21 mouse cellular contexts compared by ENCODE assay signal in genomic region chr17:85375523-85375922, GRCm38 (mm10).
DNase-seq lines count a peak whose midpoint lies in the region; ATAC-seq and TF ChIP-seq lines count a peak whose summit lies in the region.
"Had no signal": no experiment of that assay in that cellular context is flagged by ENCODE, and none has a peak within 500 bp of the region (broad histone marks: within the 10 kb centered on the region; RNA-seq: fewer than 3 reads in every experiment).

No protein-coding gene starts in this region.

- H3K4me3 ChIP-seq in embryonic facial prominence, embryonic 11.5 days (ENCODE audit: low read depth, low read length) = no peak overlapping the region
- H3K4me3 ChIP-seq in embryonic facial prominence, embryonic 10.5 days = no peak overlapping the region
- no peak overlapping the region for H3K4me3 ChIP-seq in kidney, postnatal 0 days (replicated peaks; ENCODE audit: low read depth, low read length)
- H3K4me3 ChIP-seq in kidney, adult 2 months (ENCODE audit: insufficient read depth, low read depth, low read length) = no peak overlapping the region
- no peak overlapping the region for H3K4me3 ChIP-seq in midbrain, embryonic 11.5 days (ENCODE audit: low read depth, low read length)
- no peak overlapping the region for H3K4me3 ChIP-seq in midbrain, embryonic 14.5 days (replicated peaks; ENCODE audit: low read depth, low read length)
- no peak overlapping the region for H3K4me3 ChIP-seq in stomach, embryonic 16.5 days (replicated peaks; ENCODE audit: low read length)
- H3K4me3 ChIP-seq: forebrain, embryonic 13.5 days; liver, embryonic 12.5 days; megakaryocyte, embryonic 14.5 days had no signal

- no peak for TF ChIP-seq POLR2A in kidney, adult 2 months (IDR thresholded peaks at IDR 0.05; ENCODE audit: low read depth, low read length)

- no peak for TF ChIP-seq CTCF in kidney, postnatal 0 days (IDR thresholded peaks at IDR 0.05; ENCODE audit: low read depth)
- no peak for TF ChIP-seq CTCF in kidney, adult 2 months (conservative IDR thresholded peaks at IDR 0.05; ENCODE audit: insufficient read depth, insufficient read length, low read depth, low read length)

- no peak overlapping the region for H3K9ac ChIP-seq in embryonic facial prominence, embryonic 11.5 days (replicated peaks; ENCODE audit: low read length)
- no peak overlapping the region for H3K9ac ChIP-seq in kidney, postnatal 0 days (ENCODE audit: low read depth, low read length)
- no peak overlapping the region for H3K9ac ChIP-seq in midbrain, embryonic 11.5 days (ENCODE audit: low read length)
- no peak overlapping the region for H3K9ac ChIP-seq in midbrain, embryonic 14.5 days (replicated peaks; ENCODE audit: low read length)
- no peak overlapping the region for H3K9ac ChIP-seq in stomach, embryonic 16.5 days (ENCODE audit: low read length)
- H3K9ac ChIP-seq: forebrain, embryonic 13.5 days; hindbrain, embryonic 14.5 days; liver, embryonic 12.5 days had no signal

- H3K4me2 ChIP-seq in embryonic facial prominence, embryonic 11.5 days (ENCODE audit: low read depth, low read length) = no peak overlapping the region
- no peak overlapping the region for H3K4me2 ChIP-seq in kidney, postnatal 0 days (ENCODE audit: low read length)
- H3K4me2 ChIP-seq in midbrain, embryonic 11.5 days = no peak overlapping the region
- no peak overlapping the region for H3K4me2 ChIP-seq in midbrain, embryonic 14.5 days (ENCODE audit: low read length)
- H3K4me2 ChIP-seq in stomach, embryonic 16.5 days (ENCODE audit: low read depth, low read length) = no peak overlapping the region
- H3K4me2 ChIP-seq: forebrain, embryonic 13.5 days; hindbrain, embryonic 14.5 days had no signal

- WGBS in embryonic facial prominence, embryonic 11.5 days = 51% methylated on average over 10 of the region's 10 CpGs
- WGBS in embryonic facial prominence, embryonic 10.5 days = 68% methylated on average over 10 of the region's 10 CpGs
- 38% methylated on average over 10 of the region's 10 CpGs for WGBS in kidney, postnatal 0 days
- WGBS in kidney, adult 2 months = 53% methylated on average over 10 of the region's 10 CpGs
- WGBS in midbrain, embryonic 11.5 days = 65% methylated on average over 10 of the region's 10 CpGs
- 56% methylated on average over 10 of the region's 10 CpGs for WGBS in midbrain, embryonic 14.5 days
- WGBS in stomach, embryonic 16.5 days = 29% methylated on average over 10 of the region's 10 CpGs

- no peaks in the 10 kb centered on the region for H3K36me3 ChIP-seq in embryonic facial prominence, embryonic 11.5 days (replicated peaks; ENCODE audit: control insufficient read depth, insufficient read depth, low read depth, low read length)
- no peaks in the 10 kb centered on the region for H3K36me3 ChIP-seq in embryonic facial prominence, embryonic 10.5 days (replicated peaks)
- no peaks in the 10 kb centered on the region for H3K36me3 ChIP-seq in kidney, postnatal 0 days (ENCODE audit: insufficient read depth, low read length)
- no peaks in the 10 kb centered on the region for H3K36me3 ChIP-seq in kidney, adult 2 months (ENCODE audit: control insufficient read depth, insufficient read depth, low read length)
- no peaks in the 10 kb centered on the region for H3K36me3 ChIP-seq in midbrain, embryonic 11.5 days (ENCODE audit: control insufficient read depth, insufficient read depth, low read length)
- H3K36me3 ChIP-seq in midbrain, embryonic 14.5 days (ENCODE audit: control insufficient read depth, insufficient read depth, low read length) = no peaks in the 10 kb centered on the region
- H3K36me3 ChIP-seq in stomach, embryonic 16.5 days (ENCODE audit: control insufficient read depth, insufficient read depth, low read length) = no peaks in the 10 kb centered on the region
- H3K36me3 ChIP-seq: liver, embryonic 12.5 days had no signal

- H3K4me1 ChIP-seq in embryonic facial prominence, embryonic 11.5 days (ENCODE audit: control insufficient read depth, insufficient read depth, low read length) = peaks cover 2% of the 10 kb centered on the region; the same call in 1 of the 2 replicates
- H3K4me1 ChIP-seq in embryonic facial prominence, embryonic 10.5 days = peaks cover 25% of the 10 kb centered on the region
- no peaks in the 10 kb centered on the region for H3K4me1 ChIP-seq in kidney, postnatal 0 days (replicated peaks; ENCODE audit: insufficient read depth, low read length)
- H3K4me1 ChIP-seq in kidney, adult 2 months (ENCODE audit: control insufficient read depth, insufficient read depth, low read length) = no peaks in the 10 kb centered on the region
- H3K4me1 ChIP-seq in midbrain, embryonic 11.5 days (ENCODE audit: control insufficient read depth, insufficient read depth, low read length) = no peaks in the 10 kb centered on the region; the same call in 1 of the 2 replicates
- H3K4me1 ChIP-seq in midbrain, embryonic 14.5 days (ENCODE audit: control insufficient read depth, insufficient read depth, low read length) = peaks cover 15% of the 10 kb centered on the region
- peaks cover 5% of the 10 kb centered on the region; the same call in 1 of the 2 replicates for H3K4me1 ChIP-seq in stomach, embryonic 16.5 days (ENCODE audit: control insufficient read depth, insufficient read depth, low read length)
- H3K4me1 ChIP-seq: megakaryocyte, embryonic 14.5 days had no signal

- DNase-seq in embryonic facial prominence, embryonic 11.5 days (ENCODE audit: low spot score) = peak; percentile 40
- DNase-seq in embryonic facial prominence, embryonic 10.5 days (ENCODE audit: low spot score) = no peak
- peak; percentile 35 for DNase-seq in kidney, postnatal 0 days (ENCODE audit: low spot score)
- DNase-seq in kidney, adult 2 months = no peak
- DNase-seq in midbrain, embryonic 11.5 days (ENCODE audit: low spot score, missing footprints) = peak; percentile 56
- DNase-seq in midbrain, embryonic 14.5 days = no peak
- DNase-seq: adrenal gland, postnatal 10 days; cerebellum, adult 11 months; cerebellum, postnatal 14 days; gastrocnemius, postnatal 10 days; heart, postnatal 14 days; left cerebral cortex, postnatal 4 days; lung, adult 2 months; thymus, postnatal 25 days had no signal

- no peaks in the 10 kb centered on the region for H3K27me3 ChIP-seq in embryonic facial prominence, embryonic 11.5 days (ENCODE audit: control insufficient read depth, insufficient read depth, low read length)
- H3K27me3 ChIP-seq in embryonic facial prominence, embryonic 10.5 days (replicated peaks; ENCODE audit: low read depth, poor library complexity, severe bottlenecking) = 0 out of 2 replicates have a peak, but pooled peaks cover 4% of the 10 kb centered on the region
- no peaks in the 10 kb centered on the region for H3K27me3 ChIP-seq in kidney, postnatal 0 days (ENCODE audit: insufficient read depth, low read length)
- H3K27me3 ChIP-seq in kidney, adult 2 months (replicated peaks; ENCODE audit: control insufficient read depth, insufficient read depth, low read length) = no peaks in the 10 kb centered on the region
- H3K27me3 ChIP-seq in midbrain, embryonic 11.5 days (ENCODE audit: control insufficient read depth, insufficient read depth, low read length) = peaks cover 4% of the 10 kb centered on the region; the same call in 1 of the 2 replicates
- peaks cover 3% of the 10 kb centered on the region; the same call in 1 of the 2 replicates for H3K27me3 ChIP-seq in midbrain, embryonic 14.5 days (ENCODE audit: control insufficient read depth, insufficient read depth, low read length)
- no peaks in the 10 kb centered on the region for H3K27me3 ChIP-seq in stomach, embryonic 16.5 days (ENCODE audit: control insufficient read depth, insufficient read depth, low read length)
- H3K27me3 ChIP-seq: liver, embryonic 12.5 days; megakaryocyte, embryonic 14.5 days had no signal

- ATAC-seq in embryonic facial prominence, embryonic 11.5 days (replicated peaks; ENCODE audit: insufficient number of reproducible peaks, low FRiP score, low TSS enrichment, low read depth) = no peak
- no peak for ATAC-seq in kidney, postnatal 0 days (replicated peaks; ENCODE audit: low FRiP score, low read depth)
- ATAC-seq in midbrain, embryonic 11.5 days (ENCODE audit: low FRiP score) = no peak
- ATAC-seq in midbrain, embryonic 14.5 days (ENCODE audit: low FRiP score, low TSS enrichment) = no peak
- ATAC-seq in stomach, embryonic 16.5 days (ENCODE audit: insufficient read depth, low FRiP score) = 0 out of 2 replicates have a peak, but pooled peaks have one; percentile 37
- no peak for ATAC-seq in megakaryocyte progenitor cell, adult 5-6 weeks (replicated peaks; ENCODE audit: poor library complexity)
- ATAC-seq: forebrain, embryonic 13.5 days; midbrain, embryonic 16.5 days had no signal

- no peaks in the 10 kb centered on the region for H3K9me3 ChIP-seq in embryonic facial prominence, embryonic 11.5 days (replicated peaks; ENCODE audit: control insufficient read depth, low read length)
- H3K9me3 ChIP-seq in embryonic facial prominence, embryonic 10.5 days = no peaks in the 10 kb centered on the region
- H3K9me3 ChIP-seq in kidney, postnatal 0 days (replicated peaks; ENCODE audit: low read length) = no peaks in the 10 kb centered on the region
- no peaks in the 10 kb centered on the region for H3K9me3 ChIP-seq in midbrain, embryonic 11.5 days (ENCODE audit: control insufficient read depth, low read length)
- H3K9me3 ChIP-seq in midbrain, embryonic 14.5 days (ENCODE audit: control insufficient read depth, low read length) = no peaks in the 10 kb centered on the region
- H3K9me3 ChIP-seq in stomach, embryonic 16.5 days (replicated peaks; ENCODE audit: control insufficient read depth, low read length) = no peaks in the 10 kb centered on the region
- H3K9me3 ChIP-seq: forebrain, embryonic 13.5 days; liver, embryonic 12.5 days had no signal

- no peak overlapping the region for H3K27ac ChIP-seq in embryonic facial prominence, embryonic 11.5 days (replicated peaks; ENCODE audit: low read depth, low read length)
- no peak overlapping the region for H3K27ac ChIP-seq in embryonic facial prominence, embryonic 10.5 days (replicated peaks)
- no peak overlapping the region for H3K27ac ChIP-seq in kidney, postnatal 0 days
- no peak overlapping the region for H3K27ac ChIP-seq in kidney, adult 2 months (ENCODE audit: insufficient read depth, low read depth, low read length)
- H3K27ac ChIP-seq in midbrain, embryonic 11.5 days (ENCODE audit: low read depth, low read length) = no peak overlapping the region
- H3K27ac ChIP-seq in midbrain, embryonic 14.5 days (replicated peaks; ENCODE audit: low read depth, low read length) = no peak overlapping the region
- H3K27ac ChIP-seq in stomach, embryonic 16.5 days (ENCODE audit: low read length) = no peak overlapping the region
- H3K27ac ChIP-seq: forebrain, embryonic 13.5 days; hindbrain, embryonic 14.5 days; liver, embryonic 12.5 days had no signal

Comparison
In these comparisons a context has a peak if more than half of its experiments do, and no peak if none do; other contexts are left out.
1. DNase-seq: peak in embryonic facial prominence, embryonic 11.5 days (single experiment), kidney, postnatal 0 days (single experiment) and midbrain, embryonic 11.5 days (single experiment); none in embryonic facial prominence, embryonic 10.5 days (single experiment), kidney, adult 2 months (single experiment) and midbrain, embryonic 14.5 days (single experiment).